Mouse (Mus musculus) thymus, postnatal 25 days (tissue): ENCODE measurements around the gene Rngtt.
"Not testable (repeated sequence)": the region's sequence is repeated elsewhere in the genome, so short reads cannot be mapped to it uniquely, and the experiment has no call there.

Experiments used
- DNase-seq: peaks from one replicate; pipeline ENCODE4 v3.0.0; 2022

Gene Rngtt

DNA sequence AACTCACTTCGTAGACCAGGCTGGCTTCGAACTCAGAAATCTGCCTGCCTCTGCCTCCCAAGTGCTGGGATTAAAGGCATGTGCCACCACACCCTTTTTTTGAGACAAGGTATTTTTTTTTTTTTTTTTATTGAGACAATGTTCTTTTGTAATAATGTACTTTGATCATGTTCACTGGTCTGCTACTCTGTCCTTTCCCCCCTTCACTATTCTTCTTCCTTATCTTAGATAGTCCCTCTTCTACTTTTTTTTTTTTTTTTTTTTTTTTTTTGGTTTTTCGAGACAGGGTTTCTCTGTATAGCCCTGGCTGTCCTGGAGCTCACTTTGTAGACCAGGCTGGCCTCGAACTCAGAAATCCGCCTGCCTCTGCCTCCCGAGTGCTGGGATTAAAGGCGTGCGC, 4.0 kb downstream of the Rngtt start:
- DNase-seq: not testable (repeated sequence)

DNA sequence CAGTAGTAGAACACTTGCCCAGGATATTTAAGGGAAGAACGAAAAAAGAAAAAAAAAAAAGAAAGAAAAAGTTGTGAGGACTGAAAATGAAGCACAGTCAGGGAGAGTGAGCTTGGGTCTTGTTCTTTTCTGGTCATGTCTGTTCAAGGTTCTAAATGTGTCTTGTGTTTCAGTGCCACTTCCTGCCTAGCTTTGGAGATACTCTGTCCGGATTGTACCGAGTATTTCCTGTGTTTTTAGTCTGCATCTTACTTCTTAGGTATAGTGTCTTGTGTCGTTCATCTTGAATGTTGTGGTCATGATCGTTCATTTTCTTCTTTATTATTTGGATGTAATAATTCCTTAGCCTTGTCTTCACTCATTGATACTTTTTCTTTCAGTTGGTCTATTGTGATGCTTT, 5.7 kb downstream of the Rngtt start:
- DNase-seq: peak; percentile 30

GRCm38 (mm10) chr4:33331147-33331546, 21.0 kb downstream of the Rngtt start:
- DNase-seq: no peak

DNA sequence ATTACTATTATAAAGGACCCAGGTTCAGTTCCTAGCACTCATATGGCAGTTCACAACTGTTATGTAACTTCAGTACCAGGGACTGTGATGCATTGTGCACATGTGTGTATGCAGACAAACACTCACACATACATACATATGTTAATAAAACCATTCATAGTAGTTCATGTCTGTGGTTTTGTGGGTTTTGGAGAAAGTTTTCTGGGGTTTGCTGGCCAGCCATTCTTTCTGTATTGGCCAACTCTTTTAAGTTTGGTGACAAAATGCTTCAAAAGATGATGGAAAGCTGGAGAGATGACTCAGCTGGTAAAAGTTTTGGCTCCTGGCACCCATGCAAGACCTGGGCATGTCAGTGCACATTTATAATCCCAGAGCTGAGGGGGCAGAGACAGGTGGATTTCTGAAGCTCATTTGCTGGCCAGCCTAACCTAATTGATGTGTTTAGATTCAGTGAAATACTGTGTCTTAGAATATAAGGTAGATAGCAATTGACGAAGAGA, 22.9 kb downstream of the Rngtt start:
- no peak for DNase-seq

- no peak for DNase-seq
Observed at GRCm38 (mm10) chr4:33337999-33338398, 27.9 kb downstream of the Rngtt start.

- no peak for DNase-seq
Observed at GRCm38 (mm10) chr4:33342877-33343731, 33.0 kb downstream of the Rngtt start.

- DNase-seq: no peak
Observed at GRCm38 (mm10) chr4:33343732-33344057, 33.6 kb downstream of the Rngtt start.

DNA sequence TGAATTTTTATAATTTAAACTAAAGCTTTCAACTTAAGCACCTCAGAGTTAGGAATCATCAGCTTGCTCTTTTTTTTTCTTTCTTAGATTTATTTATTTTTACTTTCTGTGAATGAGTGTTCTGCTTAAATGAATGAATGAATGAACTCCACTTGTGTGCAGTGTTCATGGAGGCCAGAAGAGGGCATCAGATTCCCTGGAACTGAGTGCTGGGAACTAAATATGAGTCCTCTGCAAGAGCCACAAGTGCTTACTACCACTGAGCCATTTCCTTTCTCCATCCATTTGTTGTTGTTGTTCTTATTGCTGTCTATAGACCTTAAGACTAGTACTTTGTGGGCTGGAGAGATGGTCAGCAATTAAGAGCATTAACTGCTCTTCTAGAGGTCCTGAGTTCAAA, 53.3 kb downstream of the Rngtt start:
- no peak for DNase-seq

- DNase-seq: no peak
Observed at GRCm38 (mm10) chr4:33374916-33375315, 64.8 kb downstream of the Rngtt start.

GRCm38 (mm10) chr4:33377642-33378041, 67.5 kb downstream of the Rngtt start:
- no peak for DNase-seq

GRCm38 (mm10) chr4:33378894-33379293, 68.8 kb downstream of the Rngtt start:
- DNase-seq: no peak

GRCm38 (mm10) chr4:33388899-33389298, 78.8 kb downstream of the Rngtt start:
- no peak for DNase-seq

GRCm38 (mm10) chr4:33390660-33391059, 80.5 kb downstream of the Rngtt start:
- no peak for DNase-seq

DNA sequence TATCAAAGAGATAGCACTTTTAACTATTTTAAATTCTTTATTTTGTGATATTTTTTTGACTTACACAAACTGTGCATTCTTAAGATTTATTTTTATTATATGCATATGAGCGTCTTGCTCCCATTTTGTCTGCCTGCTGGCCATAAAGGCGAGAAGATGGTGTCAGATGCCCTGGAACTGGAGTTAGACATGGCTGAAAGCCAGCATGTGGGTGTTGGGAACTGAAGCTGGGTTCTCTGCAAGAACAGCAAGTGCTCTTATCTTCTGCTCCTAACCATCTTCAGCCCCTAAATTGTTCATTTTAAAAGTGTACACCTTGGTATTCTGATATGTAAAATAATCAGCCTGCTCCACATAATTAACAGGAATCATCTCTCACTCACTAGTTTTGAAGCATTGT, 83.3 kb downstream of the Rngtt start:
- DNase-seq: no peak

DNA sequence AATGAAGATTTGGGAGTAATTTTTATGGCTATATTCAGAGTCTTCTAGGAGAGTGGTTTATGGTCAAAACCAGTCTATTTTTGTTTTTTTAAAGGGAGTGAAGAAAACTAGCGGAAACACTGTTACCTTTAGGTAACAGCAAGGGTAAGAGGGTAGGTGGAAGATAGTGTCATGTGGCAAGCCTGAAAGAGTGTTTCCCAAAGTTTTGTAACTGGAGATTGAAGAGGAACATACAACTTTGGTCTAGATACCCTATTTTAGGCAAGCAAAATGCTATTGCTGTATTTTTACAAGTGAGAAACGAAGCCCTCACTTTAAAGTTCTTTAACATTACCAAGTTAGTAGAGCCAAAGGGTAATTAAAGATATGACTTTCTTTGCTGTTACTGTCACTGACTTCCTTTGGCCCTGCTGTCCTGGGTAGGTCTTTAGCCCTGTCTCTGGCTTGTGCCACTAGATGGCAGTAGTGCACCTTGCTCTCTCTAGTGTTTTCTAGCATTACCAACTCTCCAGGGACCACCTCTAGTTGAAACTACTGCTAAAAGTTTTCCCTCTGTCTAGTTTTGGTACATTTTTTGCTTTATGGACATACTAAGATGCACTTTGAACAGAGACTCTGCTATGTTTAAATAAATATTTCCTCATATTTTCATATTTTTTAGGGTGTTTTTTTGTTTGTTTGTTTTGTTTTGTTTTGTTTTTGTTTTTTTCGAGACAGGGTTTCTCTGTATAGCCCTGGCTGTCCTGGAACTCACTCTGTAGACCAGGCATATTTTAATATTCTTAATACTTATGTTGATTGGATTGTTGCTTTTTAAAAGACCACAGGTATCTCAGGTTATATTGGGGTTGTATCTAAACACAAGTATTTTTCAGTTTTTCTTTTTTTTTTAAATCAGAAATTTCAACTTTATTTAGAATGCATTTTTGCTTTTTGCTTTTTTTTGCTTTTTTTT, 86.4 kb downstream of the Rngtt start:
- DNase-seq: peak; percentile 81

DNA sequence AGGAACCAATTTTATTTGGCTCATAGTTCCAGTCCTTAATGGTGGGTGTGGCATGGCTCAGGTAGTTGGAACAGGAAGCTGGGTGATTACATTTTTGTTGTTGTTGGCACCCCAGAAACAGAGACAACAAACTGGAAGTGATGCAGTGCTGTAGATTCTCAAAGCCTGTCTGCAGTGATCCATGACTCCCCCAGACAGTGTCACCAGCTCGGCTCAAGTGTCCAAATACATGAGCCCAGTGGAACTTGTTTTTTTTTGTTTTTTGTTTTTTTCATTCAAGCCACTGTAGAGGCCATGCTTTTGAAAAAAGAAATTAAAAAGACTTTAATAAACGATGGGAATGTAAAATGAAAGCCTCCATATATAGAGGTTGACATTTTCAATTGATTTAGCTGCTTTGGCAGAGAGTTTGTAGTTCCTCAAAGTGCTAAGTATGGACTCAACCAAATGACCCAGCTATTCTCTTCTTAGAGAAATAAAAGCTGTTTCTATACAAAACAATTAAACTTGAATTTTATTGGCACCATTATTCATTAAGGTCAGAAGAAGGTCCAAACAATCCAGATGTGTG, 95.7 kb downstream of the Rngtt start:
- DNase-seq: no peak

DNA sequence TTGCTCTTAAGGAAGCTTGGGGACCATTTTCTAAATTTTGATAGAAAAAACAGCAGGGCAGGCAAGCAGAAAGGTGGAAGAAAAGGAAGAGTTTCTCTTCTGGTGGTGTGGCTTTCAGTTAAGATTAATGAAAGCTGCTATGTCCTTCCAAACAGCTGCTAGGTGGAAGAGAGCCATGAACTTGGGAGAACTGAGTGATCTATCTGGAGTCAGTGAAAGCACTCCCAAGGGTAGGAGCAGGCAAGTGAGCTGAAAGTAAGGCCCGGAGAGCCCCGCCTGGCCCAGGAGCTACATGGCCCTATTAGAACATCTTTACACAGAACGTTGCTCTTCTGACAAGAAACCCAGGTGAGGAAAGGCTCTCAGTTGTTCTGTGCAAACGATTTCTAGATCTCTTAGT, 103.7 kb downstream of the Rngtt start:
- DNase-seq: no peak

DNA sequence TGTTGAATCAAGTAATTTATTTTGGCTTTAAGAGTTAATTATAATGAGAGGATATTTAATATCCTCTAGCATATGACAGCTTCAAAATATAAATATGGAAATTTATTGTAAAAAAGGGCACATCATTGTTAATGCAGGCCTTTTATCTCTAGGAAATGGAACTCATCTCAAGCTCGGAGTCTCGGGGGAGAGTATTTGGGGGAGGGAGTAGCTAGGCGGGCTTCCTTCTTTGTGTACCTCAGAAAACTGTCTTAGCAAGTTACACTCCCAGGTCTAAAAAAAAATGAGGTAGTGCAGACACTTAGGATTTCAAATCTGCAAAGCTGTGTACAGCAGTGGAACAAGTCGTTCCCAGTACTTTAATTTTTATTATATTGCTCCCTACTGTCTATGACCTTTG, 104.7 kb downstream of the Rngtt start:
- DNase-seq: no peak

DNA sequence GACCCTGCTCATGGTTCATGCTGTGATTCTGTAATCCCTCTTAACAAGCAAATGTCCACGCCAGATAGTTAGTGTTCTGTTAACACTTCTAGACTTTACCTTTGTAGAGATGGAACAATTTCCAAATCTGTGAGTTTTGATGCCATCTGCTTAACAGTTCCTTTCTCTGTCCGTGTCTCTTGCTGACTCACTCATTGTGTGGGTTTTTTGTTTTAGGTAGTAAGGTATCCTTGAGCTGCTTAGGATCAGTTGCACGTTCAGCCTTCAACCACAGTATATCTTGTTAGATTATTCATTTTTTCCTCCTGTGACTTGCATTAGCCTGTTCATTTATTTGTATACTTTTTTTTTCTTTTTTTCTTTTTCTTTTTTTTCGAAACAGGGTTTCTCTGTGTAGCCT, 107.3 kb downstream of the Rngtt start:
- DNase-seq: no peak

- DNase-seq: no peak
Observed at GRCm38 (mm10) chr4:33419644-33420043, 109.5 kb downstream of the Rngtt start.

DNA sequence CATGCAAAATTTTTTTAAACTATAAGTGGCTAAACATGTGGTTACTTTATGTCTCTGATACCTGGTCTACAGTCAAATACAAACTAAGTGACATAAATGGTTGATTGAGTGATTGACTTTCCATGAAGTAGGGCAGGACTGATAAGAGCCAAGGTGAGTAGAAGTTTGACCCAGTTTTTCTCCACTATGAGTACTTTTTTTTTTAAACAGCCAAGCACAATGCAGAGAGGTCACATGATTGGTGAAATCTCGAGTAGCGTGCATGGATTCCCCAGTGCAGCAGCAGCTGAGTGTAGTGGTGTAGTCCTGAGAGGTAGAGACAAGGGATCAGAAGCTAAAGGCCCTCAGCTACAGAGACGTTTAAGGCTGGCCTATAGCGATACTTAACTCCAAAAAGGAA, 118.7 kb downstream of the Rngtt start:
- DNase-seq: no peak

- no peak for DNase-seq
Observed at GRCm38 (mm10) chr4:33441864-33442263, 131.8 kb downstream of the Rngtt start.

- DNase-seq: no peak
Observed at GRCm38 (mm10) chr4:33446265-33446664, 136.2 kb downstream of the Rngtt start.
